Mouse (Mus musculus) limb, embryonic 13.5 days (tissue): ENCODE results near the gene Gm20671. TPM values are rescaled to one million over a fixed set of nuclear protein-coding genes. Genes with fewer than 3 reads are reported as not detected.
"Not testable (repeated sequence)": the region's sequence is repeated elsewhere in the genome, so short reads cannot be mapped to it uniquely, and the experiment has no call there.

Experiments used
- ATAC-seq: fragments of 200-750 bp; cut with Nextera tagmentation; 2 replicates; pipeline ENCODE4 v1.8.0; 2017; ENCODE audit warnings: low read depth, moderate number of reproducible peaks, moderate TSS enrichment; ENCODE audit not compliant: low FRiP score
- H3K27ac ChIP-seq: fragments of 300-500 bp; sonication (generic); 2 replicates; pipeline ENCODE4 v1.5.1; 2015; ENCODE audit warnings: inconsistent platforms, mild to moderate bottlenecking, moderate library complexity
- H3K27me3 ChIP-seq: fragments of 300-500 bp; sonication (generic); 2 replicates; pipeline ENCODE4 v1.6.1; 2015; ENCODE audit warnings: mild to moderate bottlenecking, inconsistent platforms
- H3K36me3 ChIP-seq: fragments of 300-500 bp; sonication (generic); 2 replicates; pipeline ENCODE4 v1.6.1; 2015; ENCODE audit warnings: inconsistent platforms, mild to moderate bottlenecking, moderate library complexity
- H3K4me1 ChIP-seq: fragments of 300-500 bp; sonication (generic); 2 replicates; pipeline ENCODE4 v1.6.1; 2015; ENCODE audit warnings: inconsistent platforms
- H3K4me2 ChIP-seq: fragments of 300-500 bp; sonication (generic); replicated peaks from 2 replicates; pipeline ENCODE4 v1.6.1; 2015; ENCODE audit warnings: inconsistent platforms, mild to moderate bottlenecking, moderate library complexity
- H3K4me3 ChIP-seq: fragments of 300-500 bp; sonication (generic); 2 replicates; pipeline ENCODE4 v1.5.1; 2015; ENCODE audit warnings: moderate library complexity, mild to moderate bottlenecking, inconsistent platforms
- H3K9ac ChIP-seq: fragments of 300-500 bp; sonication (generic); 2 replicates; pipeline ENCODE4 v1.6.1; 2015; ENCODE audit warnings: mild to moderate bottlenecking, inconsistent platforms
- H3K9me3 ChIP-seq: fragments of 300-500 bp; sonication (generic); 2 replicates; pipeline ENCODE4 v1.6.1; 2016; ENCODE audit warnings: inconsistent platforms
- WGBS: fragments of 180-500 bp; shearing (Covaris S2); methylation state at CpG from one replicate; pipeline ENCODE4 v1.1.7; 2015; 5-methylcytosine and 5-hydroxymethylcytosine counted together
- polyA plus RNA-seq: library from polyadenylated mRNA; unstranded; fragments of >200 nt; fragmentation: Nextera tagmentation; extraction: Ambion mirVana; gene quantifications from 2 replicates; pipeline ENCODE4 v1.2.1, GENCODE M21; 2015

Gm20671 gene
- polyA plus RNA-seq, 1 experiment from 2014 or later = not detected

GRCm38 (mm10) chr5:32745705-32746655 lies 80.9 kb downstream of the Gm20671 start:
- Histone ChIP-seq H3K4me3 (peak overlapping the region; percentile 35), H3K4me2 (peak overlapping the region; percentile 53), H3K4me1 (peaks cover 13% of the 10 kb centered on the region), H3K27ac (peak overlapping the region; percentile 70), H3K9me3 (no peaks in the 10 kb centered on the region), H3K9ac (peak overlapping the region; percentile 57), H3K27me3 (no peaks in the 10 kb centered on the region), H3K36me3 (no peaks in the 10 kb centered on the region)
- ATAC-seq = peak; percentile 77
- WGBS = 2% methylated on average over 6 of the region's 10 CpGs

DNA sequence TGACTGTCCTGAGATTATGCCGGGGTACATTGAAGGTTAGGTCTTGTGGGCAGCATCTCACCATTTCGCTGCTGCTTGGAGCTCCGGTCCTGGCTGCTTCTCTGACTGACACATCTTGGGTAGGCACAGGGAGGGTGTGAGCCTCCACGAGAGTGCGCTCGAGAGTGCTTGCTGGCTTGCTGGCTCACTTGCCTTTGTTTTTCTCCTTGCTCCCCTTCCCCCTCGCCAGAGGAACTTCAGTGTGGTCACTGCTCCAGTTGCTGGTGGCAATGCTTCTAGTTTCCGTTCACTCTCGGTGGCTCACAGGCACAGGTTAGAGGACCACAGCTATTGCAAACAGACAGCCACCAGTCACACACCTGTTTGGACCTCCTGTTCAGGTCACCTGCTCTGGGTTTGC lies 84.8 kb downstream of the Gm20671 start:
- no peaks in the 10 kb centered on the region for H3K27me3 ChIP-seq
- 70% methylated on average over 9 of the region's 9 CpGs for WGBS
- peaks cover 13% of the 10 kb centered on the region for H3K4me1 ChIP-seq
- no peak overlapping the region for H3K27ac ChIP-seq
- ATAC-seq = no peak
- H3K9me3 ChIP-seq = no peaks in the 10 kb centered on the region
- no peak overlapping the region for H3K9ac ChIP-seq
- H3K4me3 ChIP-seq = no peak overlapping the region
- peaks cover 5% of the 10 kb centered on the region for H3K36me3 ChIP-seq
- no peak overlapping the region for H3K4me2 ChIP-seq

GRCm38 (mm10) chr5:32741377-32741776 lies 85.5 kb downstream of the Gm20671 start:
- not testable (repeated sequence) for H3K27ac ChIP-seq, H3K4me2 ChIP-seq, H3K36me3 ChIP-seq, H3K9me3 ChIP-seq, H3K4me1 ChIP-seq, H3K9ac ChIP-seq, ATAC-seq, H3K27me3 ChIP-seq, H3K4me3 ChIP-seq
- 93% methylated on average over 4 of the region's 4 CpGs for WGBS

GRCm38 (mm10) chr5:32740850-32741249 lies 86.1 kb downstream of the Gm20671 start:
- WGBS = 89% methylated on average over 8 of the region's 8 CpGs
- not testable (repeated sequence) for ATAC-seq, H3K27me3 ChIP-seq, H3K9me3 ChIP-seq, H3K4me2 ChIP-seq, H3K36me3 ChIP-seq, H3K9ac ChIP-seq, H3K4me1 ChIP-seq, H3K27ac ChIP-seq, H3K4me3 ChIP-seq

GRCm38 (mm10) chr5:32740138-32740537 lies 86.8 kb downstream of the Gm20671 start:
- Histone ChIP-seq H3K9me3 (no peaks in the 10 kb centered on the region), H3K27me3 (no peaks in the 10 kb centered on the region), H3K36me3 (peaks cover 11% of the 10 kb centered on the region), H3K4me2 (no peak overlapping the region), H3K4me3 (no peak overlapping the region), H3K9ac (no peak overlapping the region), H3K4me1 (no peaks in the 10 kb centered on the region), H3K27ac (no peak overlapping the region)
- 96% methylated on average over 3 of the region's 3 CpGs for WGBS
- no peak for ATAC-seq

DNA sequence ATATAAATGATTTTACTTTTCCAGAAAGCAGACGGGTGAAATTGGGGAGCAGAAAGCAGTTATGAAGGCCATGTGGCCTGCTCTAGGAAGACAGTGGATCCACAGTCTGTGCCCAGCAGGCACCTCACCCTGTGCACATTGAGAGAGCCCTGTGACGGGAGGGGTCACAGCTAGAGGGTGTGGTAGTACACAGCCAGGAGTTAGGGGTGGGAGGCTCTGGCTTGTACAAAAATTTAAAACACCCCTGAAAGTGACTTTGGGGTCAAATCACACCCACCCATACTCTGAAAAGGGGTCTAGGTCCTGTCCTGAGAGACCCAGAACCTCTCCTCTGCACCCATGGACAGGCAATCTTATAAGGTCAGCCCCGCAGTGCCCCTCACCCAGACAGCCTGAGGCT lies 90.1 kb downstream of the Gm20671 start:
- ATAC-seq = peak; percentile 52; the same call in 1 of the 2 replicates
- H3K4me1 ChIP-seq, H3K4me2 ChIP-seq, H3K27ac ChIP-seq, H3K9ac ChIP-seq, H3K9me3 ChIP-seq, H3K27me3 ChIP-seq, H3K4me3 ChIP-seq: not testable (repeated sequence)
- peaks cover 22% of the 10 kb centered on the region for H3K36me3 ChIP-seq
- 91% methylated on average over 3 of the region's 3 CpGs for WGBS

DNA sequence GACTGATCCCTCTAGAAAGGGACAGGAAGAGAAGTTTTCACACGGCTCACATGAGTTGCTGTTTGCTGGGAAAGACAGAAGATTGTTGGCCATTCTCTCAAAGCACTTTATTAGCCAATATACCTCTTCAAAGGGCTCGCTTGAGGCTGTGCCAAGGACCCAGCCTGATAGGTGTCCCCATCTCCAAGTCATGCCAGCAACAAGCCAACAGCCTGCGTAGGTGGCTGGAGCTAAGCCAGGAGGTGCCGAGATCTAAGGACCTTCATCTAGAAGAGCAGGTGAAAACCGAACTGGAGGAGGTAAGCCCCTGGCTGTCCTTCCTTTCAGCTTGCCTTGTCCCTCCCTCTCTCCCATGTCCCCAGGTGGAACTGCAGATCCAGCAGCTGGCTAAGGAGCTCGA lies 91.1 kb downstream of the Gm20671 start:
- H3K9me3 ChIP-seq = peaks cover 3% of the 10 kb centered on the region
- 89% methylated on average over 6 of the region's 6 CpGs for WGBS
- H3K4me3 ChIP-seq = no peak overlapping the region
- no peaks in the 10 kb centered on the region for H3K27me3 ChIP-seq
- no peak overlapping the region for H3K27ac ChIP-seq
- no peak for ATAC-seq
- H3K4me1 ChIP-seq = no peaks in the 10 kb centered on the region
- H3K36me3 ChIP-seq = peaks cover 22% of the 10 kb centered on the region
- H3K4me2 ChIP-seq = no peak overlapping the region
- no peak overlapping the region for H3K9ac ChIP-seq

DNA sequence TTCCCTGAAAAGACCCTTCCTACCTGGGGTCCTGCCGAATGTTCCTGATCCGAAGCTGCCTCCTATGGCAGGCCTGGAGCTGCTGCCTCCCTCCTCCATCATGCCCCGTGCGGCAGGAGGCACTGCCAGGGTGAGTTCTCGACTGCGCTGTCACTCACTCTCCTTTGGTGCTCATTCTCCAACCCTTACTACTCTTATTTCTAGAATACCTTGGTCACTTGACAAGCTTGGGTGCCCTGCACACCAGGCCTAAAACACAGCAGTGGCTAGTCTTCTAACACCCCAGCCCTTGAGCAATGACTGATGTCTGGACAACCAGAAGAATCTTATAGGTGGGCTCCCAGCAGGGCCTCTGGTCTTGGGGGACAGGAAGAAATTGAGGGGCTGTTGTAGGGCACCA lies 93.0 kb downstream of the Gm20671 start:
- WGBS = 92% methylated on average over 6 of the region's 6 CpGs
- H3K27me3 ChIP-seq, H3K9ac ChIP-seq, H3K4me2 ChIP-seq, H3K27ac ChIP-seq, H3K4me3 ChIP-seq, H3K4me1 ChIP-seq, H3K9me3 ChIP-seq: not testable (repeated sequence)
- ATAC-seq = peak; percentile 52; the same call in 1 of the 2 replicates
- H3K36me3 ChIP-seq = peaks cover 22% of the 10 kb centered on the region

GRCm38 (mm10) chr5:32728851-32729250 lies 98.1 kb downstream of the Gm20671 start:
- no peaks in the 10 kb centered on the region for H3K4me1 ChIP-seq
- H3K9me3 ChIP-seq = peaks cover 2% of the 10 kb centered on the region; the same call in 1 of the 2 replicates
- 0 out of 2 replicates have a peak, but pooled peaks have one; percentile 24 for ATAC-seq
- H3K9ac ChIP-seq = no peak overlapping the region
- H3K27ac ChIP-seq = no peak overlapping the region
- no peak overlapping the region for H3K4me3 ChIP-seq
- H3K27me3 ChIP-seq = no peaks in the 10 kb centered on the region
- WGBS = 85% methylated on average over 8 of the region's 8 CpGs
- peaks cover 7% of the 10 kb centered on the region for H3K36me3 ChIP-seq
- no peak overlapping the region for H3K4me2 ChIP-seq

- Histone ChIP-seq H3K4me3 (no peak overlapping the region), H3K9ac (no peak overlapping the region), H3K27me3 (no peaks in the 10 kb centered on the region), H3K36me3 (peaks cover 1% of the 10 kb centered on the region; the same call in 1 of the 2 replicates), H3K27ac (no peak overlapping the region), H3K4me2 (no peak overlapping the region), H3K4me1 (no peaks in the 10 kb centered on the region), H3K9me3 (peaks cover 2% of the 10 kb centered on the region; the same call in 1 of the 2 replicates)
- no peak for ATAC-seq
- 75% methylated on average over 7 of the region's 7 CpGs for WGBS
Observed at GRCm38 (mm10) chr5:32728300-32728699, 98.6 kb downstream of the Gm20671 start.

DNA sequence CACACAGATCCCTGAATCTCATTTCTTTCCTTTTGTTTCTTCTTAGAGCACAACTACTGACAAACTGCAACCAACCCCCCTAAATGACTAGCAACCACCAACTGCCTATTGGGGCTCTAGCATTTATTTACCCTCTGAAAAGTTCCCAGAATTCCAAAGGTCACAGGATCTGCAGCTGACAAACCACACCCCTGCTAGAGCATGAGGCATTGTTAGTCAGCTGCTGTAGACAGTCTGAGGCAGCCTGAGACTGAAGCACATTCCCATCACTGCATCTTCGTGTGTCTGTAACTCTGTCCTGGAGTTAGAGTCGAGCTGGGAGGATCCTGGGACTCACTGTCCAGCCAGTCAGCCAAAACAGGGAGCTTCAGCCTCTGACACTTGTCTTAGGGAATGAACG lies 101.5 kb downstream of the Gm20671 start:
- WGBS = 72% methylated on average over 3 of the region's 3 CpGs
- H3K36me3 ChIP-seq, H3K9me3 ChIP-seq, H3K27ac ChIP-seq, H3K4me1 ChIP-seq, H3K27me3 ChIP-seq, H3K9ac ChIP-seq, H3K4me3 ChIP-seq, H3K4me2 ChIP-seq, ATAC-seq: not testable (repeated sequence)

- no peak for ATAC-seq
- no peak overlapping the region for H3K27ac ChIP-seq
- no peak overlapping the region for H3K4me3 ChIP-seq
- H3K27me3 ChIP-seq = no peaks in the 10 kb centered on the region
- H3K9ac ChIP-seq = no peak overlapping the region
- WGBS = 79% methylated on average over 7 of the region's 7 CpGs
- H3K36me3 ChIP-seq = no peaks in the 10 kb centered on the region
- H3K4me2 ChIP-seq = no peak overlapping the region
- H3K4me1 ChIP-seq = peaks cover 10% of the 10 kb centered on the region; the same call in 1 of the 2 replicates
- H3K9me3 ChIP-seq = peaks cover 2% of the 10 kb centered on the region; the same call in 1 of the 2 replicates
Observed at GRCm38 (mm10) chr5:32723981-32724380, 102.9 kb downstream of the Gm20671 start.
